Mouse (Mus musculus): ENCODE measurements around the gene Tspan8. TPM values are rescaled to one million over a fixed set of nuclear protein-coding genes. Genes with fewer than 3 reads are reported as not detected.
"Not testable (repeated sequence)": the region's sequence is repeated elsewhere in the genome, so short reads cannot be mapped to it uniquely, and the experiment has no call there.

Tspan8 gene
- polyA plus RNA-seq, 1 experiment from 2014 or later, result 222 TPM

DNA sequence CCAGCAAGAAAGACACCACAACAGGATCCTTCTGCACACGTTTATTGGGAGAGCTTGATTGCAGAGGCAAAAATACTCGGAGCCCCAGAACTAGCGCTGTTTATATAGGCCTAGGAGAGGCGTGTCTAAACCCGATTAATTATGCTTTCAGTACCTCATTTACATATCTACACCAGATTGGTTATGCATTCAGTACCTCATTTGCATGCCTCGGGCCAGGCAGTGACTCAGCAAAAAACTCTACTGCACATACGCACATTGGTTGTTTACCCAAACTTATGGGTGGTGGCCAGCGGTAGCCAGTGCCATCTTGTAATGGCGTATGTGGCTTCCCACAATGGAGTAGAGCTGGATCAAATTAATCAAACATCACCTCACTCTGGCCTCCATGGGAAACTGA is 13.6 kb upstream of the Tspan8 start:
- not testable (repeated sequence) for H3K27me3 ChIP-seq (replicated peaks); H3K4me1 ChIP-seq (replicated peaks); H3K9me3 ChIP-seq; H3K36me3 ChIP-seq; ATAC-seq; H3K4me3 ChIP-seq (replicated peaks); H3K4me2 ChIP-seq (replicated peaks); H3K27ac ChIP-seq; H3K9ac ChIP-seq
- 90% methylated on average over 9 of the region's 9 CpGs for WGBS

DNA sequence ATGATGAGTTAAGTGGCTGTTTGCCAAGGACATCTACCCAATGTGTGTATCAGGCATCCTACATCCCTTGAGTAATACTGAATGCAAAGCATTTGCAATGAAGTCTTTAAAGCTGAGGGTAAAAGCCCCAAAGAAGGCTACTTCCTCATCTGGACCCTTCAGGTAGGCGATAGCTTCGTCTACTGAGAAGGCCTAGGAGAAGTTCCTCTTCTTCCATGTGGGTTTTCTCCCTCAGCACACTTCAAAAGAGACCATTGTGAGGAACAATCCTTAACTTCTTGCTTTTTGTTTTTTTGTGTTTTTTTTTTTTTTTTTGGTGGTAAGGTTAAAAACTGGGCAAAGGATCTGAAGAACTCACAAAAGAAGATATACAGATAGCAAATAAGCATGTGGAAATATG is 12.9 kb upstream of the Tspan8 start:
- Histone ChIP-seq H3K4me2 (replicated peaks) (no peak overlapping the region), H3K4me3 (replicated peaks) (no peak overlapping the region), H3K27ac (no peak overlapping the region), H3K27me3 (replicated peaks) (no peaks in the 10 kb centered on the region), H3K9me3 (no peaks in the 10 kb centered on the region), H3K4me1 (replicated peaks) (no peaks in the 10 kb centered on the region), H3K36me3 (no peaks in the 10 kb centered on the region), H3K9ac (no peak overlapping the region)
- WGBS, result 100% methylated on average over 2 of the region's 2 CpGs
- no peak for ATAC-seq

DNA sequence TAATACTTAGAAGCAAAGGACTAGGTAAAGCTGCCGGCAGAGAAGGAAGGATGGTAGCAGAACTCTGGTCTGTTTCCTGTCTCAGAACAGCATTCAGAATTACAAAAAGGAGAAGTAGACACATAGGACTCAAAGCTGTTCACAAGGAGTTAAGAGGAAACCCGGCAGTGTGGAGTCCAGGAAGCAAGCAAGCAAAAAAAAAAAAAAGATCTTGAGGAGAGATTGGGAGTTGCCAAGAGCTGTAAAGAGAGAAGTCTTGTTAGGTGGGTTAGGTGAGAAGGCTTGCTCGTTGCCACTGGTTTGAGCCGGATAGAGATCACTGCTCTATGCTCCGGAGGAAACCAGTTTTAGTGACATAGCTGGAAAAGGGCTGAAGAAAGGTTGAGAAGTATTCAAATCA is 10.6 kb upstream of the Tspan8 start:
- H3K4me1 ChIP-seq (replicated peaks), result no peaks in the 10 kb centered on the region
- no peak overlapping the region for H3K4me2 ChIP-seq (replicated peaks)
- no peaks in the 10 kb centered on the region for H3K9me3 ChIP-seq
- WGBS, result 63% methylated on average over 5 of the region's 5 CpGs
- H3K36me3 ChIP-seq, result no peaks in the 10 kb centered on the region
- no peak overlapping the region for H3K27ac ChIP-seq
- H3K4me3 ChIP-seq (replicated peaks), result no peak overlapping the region
- 0 out of 2 replicates have a peak, but pooled peaks have one; percentile 27 for ATAC-seq
- no peaks in the 10 kb centered on the region for H3K27me3 ChIP-seq (replicated peaks)
- no peak overlapping the region for H3K9ac ChIP-seq

DNA sequence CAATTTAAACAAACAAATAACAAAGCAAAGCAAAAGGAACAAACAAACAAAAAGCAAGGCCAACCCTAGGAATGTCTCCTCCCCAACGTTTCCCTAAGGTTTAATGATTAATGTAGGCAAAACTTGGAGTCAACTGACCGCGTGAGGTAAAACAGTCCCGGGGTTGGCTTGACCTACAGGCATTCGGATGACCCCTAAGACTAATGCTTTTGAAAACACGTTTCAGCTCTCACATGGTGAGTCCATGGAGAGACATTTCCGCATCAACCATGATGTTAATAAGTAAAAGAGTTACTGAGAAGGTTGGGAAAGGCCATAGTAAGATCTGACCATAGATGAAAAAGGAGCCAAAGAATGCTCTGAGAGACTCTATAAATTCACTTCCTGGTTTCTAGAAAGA is 7.5 kb upstream of the Tspan8 start:
- H3K9ac ChIP-seq, result no peak overlapping the region
- H3K4me2 ChIP-seq (replicated peaks), result no peak overlapping the region
- ATAC-seq, result 0 out of 2 replicates have a peak, but pooled peaks have one; percentile 29
- H3K27ac ChIP-seq, result no peak overlapping the region
- WGBS, result 38% methylated on average over 7 of the region's 7 CpGs
- H3K27me3 ChIP-seq (replicated peaks), result no peaks in the 10 kb centered on the region
- H3K4me3 ChIP-seq (replicated peaks), result no peak overlapping the region
- no peaks in the 10 kb centered on the region for H3K9me3 ChIP-seq
- no peaks in the 10 kb centered on the region for H3K4me1 ChIP-seq (replicated peaks)
- H3K36me3 ChIP-seq, result no peaks in the 10 kb centered on the region

DNA sequence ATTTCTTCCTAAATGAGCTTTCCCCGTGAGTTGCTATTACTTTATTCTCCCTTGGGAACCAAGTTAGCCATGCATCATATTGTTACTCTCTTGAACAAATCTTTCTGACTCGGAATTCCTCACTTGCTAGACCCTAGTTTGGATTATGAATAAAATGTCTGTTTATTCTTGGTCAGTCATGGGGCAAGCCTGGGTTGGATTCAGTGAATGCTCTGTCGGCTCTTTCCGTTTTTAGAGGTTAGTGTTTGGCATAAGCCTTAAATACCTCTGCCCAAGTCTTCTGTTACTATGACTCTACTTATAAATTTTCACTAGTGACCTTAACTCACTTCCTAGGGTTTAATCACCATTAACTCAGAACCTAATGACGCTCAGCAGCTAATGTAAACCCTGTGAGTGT is 5.1 kb upstream of the Tspan8 start:
- ATAC-seq, result no peak
- Histone ChIP-seq H3K4me3 (replicated peaks) (no peak overlapping the region), H3K4me1 (replicated peaks) (no peaks in the 10 kb centered on the region), H3K9me3 (no peaks in the 10 kb centered on the region), H3K9ac (no peak overlapping the region), H3K27ac (no peak overlapping the region), H3K4me2 (replicated peaks) (no peak overlapping the region), H3K36me3 (no peaks in the 10 kb centered on the region), H3K27me3 (replicated peaks) (no peaks in the 10 kb centered on the region)
- 51% methylated on average over 5 of the region's 5 CpGs for WGBS

GRCm38 (mm10) chr10:115814878-115815277 is 1.8 kb upstream of the Tspan8 start:
- H3K27me3 ChIP-seq (replicated peaks), result no peaks in the 10 kb centered on the region
- H3K4me3 ChIP-seq (replicated peaks), result no peak overlapping the region; the same call in 1 of the 2 replicates
- ATAC-seq, result peak; percentile 27; the same call in 1 of the 2 replicates
- no peaks in the 10 kb centered on the region for H3K9me3 ChIP-seq
- no peak overlapping the region for H3K9ac ChIP-seq
- no peaks in the 10 kb centered on the region for H3K36me3 ChIP-seq
- WGBS, result 59% methylated on average over 11 of the region's 11 CpGs
- peak overlapping the region; percentile 5 for H3K4me2 ChIP-seq (replicated peaks)
- no peaks in the 10 kb centered on the region for H3K4me1 ChIP-seq (replicated peaks)
- no peak overlapping the region for H3K27ac ChIP-seq

- WGBS, result 15% methylated on average over 13 of the region's 13 CpGs
- no peaks in the 10 kb centered on the region for H3K36me3 ChIP-seq
- no peaks in the 10 kb centered on the region for H3K27me3 ChIP-seq (replicated peaks)
- H3K9ac ChIP-seq, result no peak overlapping the region
- no peaks in the 10 kb centered on the region for H3K9me3 ChIP-seq
- peak; percentile 95 for ATAC-seq
- no peaks in the 10 kb centered on the region for H3K4me1 ChIP-seq (replicated peaks)
- peak overlapping the region; percentile 24 for H3K4me2 ChIP-seq (replicated peaks)
- H3K4me3 ChIP-seq (replicated peaks), result peak overlapping the region; percentile 31
- H3K27ac ChIP-seq, result peak overlapping the region; percentile 72
Observed at GRCm38 (mm10) chr10:115817056-115817724, 558 bp downstream of the Tspan8 start.

GRCm38 (mm10) chr10:115825289-115825688 is 8.7 kb downstream of the Tspan8 start:
- 0 out of 2 replicates have a peak, but pooled peaks cover 3% of the 10 kb centered on the region for H3K4me1 ChIP-seq (replicated peaks)
- H3K27me3 ChIP-seq (replicated peaks), result no peaks in the 10 kb centered on the region
- H3K27ac ChIP-seq, result no peak overlapping the region
- no peak for ATAC-seq
- no peak overlapping the region for H3K9ac ChIP-seq
- no peaks in the 10 kb centered on the region for H3K36me3 ChIP-seq
- H3K9me3 ChIP-seq, result no peaks in the 10 kb centered on the region
- 68% methylated on average over 7 of the region's 7 CpGs for WGBS
- H3K4me3 ChIP-seq (replicated peaks), result no peak overlapping the region
- H3K4me2 ChIP-seq (replicated peaks), result no peak overlapping the region

DNA sequence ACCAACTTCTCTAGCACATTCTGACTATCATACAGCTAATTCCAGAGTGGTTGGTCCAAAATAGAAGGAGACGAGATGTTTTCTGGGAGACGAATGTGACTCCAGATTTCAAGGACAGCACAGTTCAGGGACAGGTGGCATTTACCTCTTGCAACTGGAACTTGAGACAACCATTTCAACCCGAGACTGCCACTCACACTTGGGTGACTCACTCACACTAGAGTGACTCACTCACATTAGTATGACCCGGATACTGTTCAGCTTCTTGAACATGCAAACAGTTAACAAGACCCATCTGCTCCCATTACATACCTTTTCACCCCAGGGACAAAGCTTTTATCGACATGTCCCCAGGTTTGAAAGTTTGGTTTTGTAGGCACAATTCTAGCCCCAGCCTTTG is 12.2 kb downstream of the Tspan8 start:
- Histone ChIP-seq H3K9me3 (no peaks in the 10 kb centered on the region), H3K27me3 (replicated peaks) (no peaks in the 10 kb centered on the region), H3K9ac (no peak overlapping the region), H3K4me1 (replicated peaks) (0 out of 2 replicates have a peak, but pooled peaks cover 3% of the 10 kb centered on the region), H3K4me3 (replicated peaks) (no peak overlapping the region), H3K27ac (peak overlapping the region; percentile 38), H3K4me2 (replicated peaks) (no peak overlapping the region), H3K36me3 (no peaks in the 10 kb centered on the region)
- 67% methylated on average over 5 of the region's 5 CpGs for WGBS
- ATAC-seq, result peak; percentile 41; the same call in 1 of the 2 replicates

DNA sequence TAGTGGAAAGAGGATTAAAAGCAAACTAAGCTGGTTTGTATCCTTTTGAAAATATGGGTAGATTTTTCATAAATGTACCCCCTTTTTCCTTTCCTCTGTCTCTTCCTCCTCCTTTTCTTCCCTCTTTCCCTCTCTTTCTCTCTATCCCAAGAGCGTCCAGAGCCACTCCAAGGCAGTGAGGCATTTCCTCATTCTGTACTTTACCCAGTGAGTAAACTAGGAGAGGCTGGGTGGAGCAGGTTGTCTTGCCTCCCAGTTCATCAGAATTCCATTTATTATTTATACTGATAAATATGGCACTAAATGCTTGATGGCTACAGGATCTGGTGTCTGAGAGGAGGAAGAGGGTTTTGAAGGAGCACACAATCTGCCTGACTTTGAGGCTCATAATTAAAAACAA is 13.1 kb downstream of the Tspan8 start:
- no peak overlapping the region for H3K4me3 ChIP-seq (replicated peaks)
- peak overlapping the region; percentile 38; the same call in 1 of the 2 replicates for H3K27ac ChIP-seq
- H3K36me3 ChIP-seq, result no peaks in the 10 kb centered on the region
- no peak overlapping the region for H3K9ac ChIP-seq
- H3K9me3 ChIP-seq, result no peaks in the 10 kb centered on the region
- peak; percentile 53; the same call in 1 of the 2 replicates for ATAC-seq
- H3K4me1 ChIP-seq (replicated peaks), result 0 out of 2 replicates have a peak, but pooled peaks cover 3% of the 10 kb centered on the region
- no peak overlapping the region for H3K4me2 ChIP-seq (replicated peaks)
- H3K27me3 ChIP-seq (replicated peaks), result no peaks in the 10 kb centered on the region
- WGBS, result 59% methylated on average over 1 of the region's 1 CpGs

GRCm38 (mm10) chr10:115830726-115831125 is 14.1 kb downstream of the Tspan8 start:
- Histone ChIP-seq H3K27ac (no peak overlapping the region), H3K9me3 (no peaks in the 10 kb centered on the region), H3K4me1 (replicated peaks) (0 out of 2 replicates have a peak, but pooled peaks cover 3% of the 10 kb centered on the region), H3K27me3 (replicated peaks) (no peaks in the 10 kb centered on the region), H3K4me3 (replicated peaks) (no peak overlapping the region), H3K9ac (no peak overlapping the region), H3K36me3 (no peaks in the 10 kb centered on the region), H3K4me2 (replicated peaks) (no peak overlapping the region)
- 59% methylated on average over 3 of the region's 3 CpGs for WGBS
- no peak for ATAC-seq

- Histone ChIP-seq H3K4me3 (replicated peaks) (no peak overlapping the region), H3K4me2 (replicated peaks) (no peak overlapping the region), H3K9me3 (no peaks in the 10 kb centered on the region), H3K27me3 (replicated peaks) (no peaks in the 10 kb centered on the region), H3K4me1 (replicated peaks) (0 out of 2 replicates have a peak, but pooled peaks cover 3% of the 10 kb centered on the region), H3K9ac (no peak overlapping the region), H3K27ac (no peak overlapping the region), H3K36me3 (no peaks in the 10 kb centered on the region)
- peak; percentile 87 for ATAC-seq
- WGBS, result 50% methylated on average over 6 of the region's 6 CpGs
Observed at GRCm38 (mm10) chr10:115834017-115834416, 17.4 kb downstream of the Tspan8 start.

DNA sequence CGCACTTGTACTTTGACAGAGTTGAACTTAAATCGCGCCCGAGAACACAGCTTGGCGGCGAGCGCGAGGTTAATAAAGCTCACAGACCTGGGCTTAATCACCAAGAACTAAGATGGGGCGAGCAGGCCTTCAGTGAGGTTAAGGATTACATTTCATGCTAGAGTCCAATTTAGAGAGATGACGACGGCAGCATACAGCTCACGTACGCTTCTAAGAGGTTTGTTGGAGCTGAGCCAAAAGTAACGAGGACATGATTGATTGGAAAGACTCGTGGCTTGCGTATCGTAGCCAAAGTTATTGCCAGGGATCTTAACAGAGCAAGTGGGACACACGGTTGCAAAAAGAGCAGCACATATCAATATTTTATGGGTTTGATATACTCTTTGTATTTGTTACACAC is 30.3 kb downstream of the Tspan8 start:
- H3K4me1 ChIP-seq (replicated peaks), result 0 out of 2 replicates have a peak, but pooled peaks cover 3% of the 10 kb centered on the region
- 35% methylated on average over 18 of the region's 18 CpGs for WGBS
- H3K4me3 ChIP-seq (replicated peaks), result no peak overlapping the region
- ATAC-seq, result peak; percentile 57
- H3K27ac ChIP-seq, result no peak overlapping the region
- H3K27me3 ChIP-seq (replicated peaks), result no peaks in the 10 kb centered on the region
- H3K4me2 ChIP-seq (replicated peaks), result peak overlapping the region; percentile 28
- H3K9me3 ChIP-seq, result no peaks in the 10 kb centered on the region
- no peak overlapping the region for H3K9ac ChIP-seq
- H3K36me3 ChIP-seq, result no peaks in the 10 kb centered on the region
